Mouse (Mus musculus) layer of hippocampus, postnatal 36 days (tissue): ENCODE measurements around the gene Sec1. TPM values are rescaled to one million over a fixed set of nuclear protein-coding genes. Genes with fewer than 3 reads are reported as not detected.

ENCODE experiments used
- DNase-seq, 2 experiments: peaks; one replicate each; pipeline ENCODE4 v3.0.0; 2022
- total RNA-seq, 2 experiments: library from RNA; stranded (reverse); gene quantifications; 2 replicates each; pipeline ENCODE4 v1.2.3; 2021

The Sec1 gene
- total RNA-seq, 2 experiments from 2014 or later, result 2.0 to 2.7 TPM

- no peak for DNase-seq
These were observed 54.6 kb downstream of the Sec1 start, which contains the start of gene Mamstr for GRCm38 (mm10) chr7:45639561-45640027. TSS of gene Mamstr (plus strand) at chr7:45639977.

GRCm38 (mm10) chr7:45638623-45639401 lies 55.4 kb downstream of the Sec1 start:
- DNase-seq, result peak; percentile 92 to 95

- DNase-seq, result no peak
These were observed 56.5 kb downstream of the Sec1 start for GRCm38 (mm10) chr7:45637710-45638109.

- no peak for DNase-seq
These were observed 58.2 kb downstream of the Sec1 start for GRCm38 (mm10) chr7:45635711-45636688.

GRCm38 (mm10) chr7:45634946-45635681 lies 59.1 kb downstream of the Sec1 start:
- DNase-seq, result no peak

GRCm38 (mm10) chr7:45632499-45632898 lies 61.7 kb downstream of the Sec1 start:
- peak in 1 of 2 experiments; percentile 39 for DNase-seq

GRCm38 (mm10) chr7:45630064-45630907 lies 63.9 kb downstream of the Sec1 start:
- no peak for DNase-seq

GRCm38 (mm10) chr7:45628364-45629294 lies 65.6 kb downstream of the Sec1 start:
- peak; percentile 75 to 80 for DNase-seq

Other genes with a start within 250 kb of the Sec1 start
- 100 to 1,000 TPM; 187 to 197 TPM for gene Ftl1, start 234.5 kb downstream of the Sec1 start, total RNA-seq
- gene Bax, start 227.5 kb downstream of the Sec1 start, total RNA-seq, result 10 to 100 TPM; 73.5 to 80.8 TPM
- not detected for gene Tulp2, start 212.5 kb downstream of the Sec1 start, total RNA-seq
- gene Gm45808, start 207.6 kb downstream of the Sec1 start, total RNA-seq, result 1 to 10 TPM in 1 of 2 experiments, not detected in 1; 2.5 TPM
- 1 to 10 TPM; 3.1 to 3.9 TPM for gene Dhdh, start 205.6 kb downstream of the Sec1 start, total RNA-seq
- gene Nucb1, start 184.0 kb downstream of the Sec1 start, total RNA-seq, result 10 to 100 TPM; 94.0 to 98.0 TPM
- 10 to 100 TPM; 17.4 to 20.0 TPM for gene Ppp1r15a, start 168.1 kb downstream of the Sec1 start, total RNA-seq
- gene Plekha4, start 168.1 kb downstream of the Sec1 start, total RNA-seq, result under 1 TPM; 0.77 to 0.86 TPM
- under 1 TPM in 1 of 2 experiments, not detected in 1; 0.28 TPM for gene Hsd17b14, start 139.5 kb downstream of the Sec1 start, total RNA-seq
- gene Bcat2, start 124.2 kb downstream of the Sec1 start, total RNA-seq, result 10 to 100 TPM; 23.5 to 29.9 TPM
- not detected for gene Fgf21, start 78.9 kb downstream of the Sec1 start, total RNA-seq
- gene Fut1, start 77.1 kb downstream of the Sec1 start, total RNA-seq, result not detected
- not detected for gene Izumo1, start 72.6 kb downstream of the Sec1 start, total RNA-seq
- gene Rasip1, start 66.9 kb downstream of the Sec1 start, total RNA-seq, result 1 to 10 TPM; 6.1 to 6.6 TPM
- gene Mamstr, start 54.4 kb downstream of the Sec1 start, total RNA-seq, result 1 to 10 TPM; 2.3 to 2.8 TPM
- under 1 TPM in 1 of 2 experiments, not detected in 1; 0.18 TPM for gene Fut2, start 28.0 kb downstream of the Sec1 start, total RNA-seq
- 1 to 10 TPM; 5.5 to 6.0 TPM for gene Ntn5, start 10.4 kb downstream of the Sec1 start, total RNA-seq
- 100 to 1,000 TPM; 191 to 217 TPM for gene Car11, start 5.4 kb upstream of the Sec1 start, total RNA-seq
- gene Dbp, start 10.7 kb upstream of the Sec1 start, total RNA-seq, result 10 to 100 TPM; 49.8 to 51.5 TPM
- gene Rpl18, start 21.1 kb upstream of the Sec1 start, total RNA-seq, result 100 to 1,000 TPM; 372 to 375 TPM
- gene Sphk2, start 23.6 kb upstream of the Sec1 start, total RNA-seq, result 10 to 100 TPM; 36.6 to 37.2 TPM
- under 1 TPM; 0.12 to 0.13 TPM for gene Fam83e, start 26.8 kb upstream of the Sec1 start, total RNA-seq
- not detected for gene Spaca4, start 31.4 kb upstream of the Sec1 start, total RNA-seq
- 100 to 1,000 TPM; 285 to 298 TPM for gene Lmtk3, start 89.3 kb upstream of the Sec1 start, total RNA-seq
- gene Sult2b1, start 90.3 kb upstream of the Sec1 start, total RNA-seq, result 1 to 10 TPM; 6.3 to 7.0 TPM
- 100 to 1,000 TPM; 138 to 150 TPM for gene Cyth2, start 120.2 kb upstream of the Sec1 start, total RNA-seq
- 1 to 10 TPM; 1.6 to 2.4 TPM for gene Kcnj14, start 130.4 kb upstream of the Sec1 start, total RNA-seq
- gene Grwd1, start 136.5 kb upstream of the Sec1 start, total RNA-seq, result 10 to 100 TPM; 19.9 to 22.6 TPM
- 10 to 100 TPM; 72.4 to 74.2 TPM for gene Kdelr1, start 178.4 kb upstream of the Sec1 start, total RNA-seq
- 10 to 100 TPM; 10.9 to 11.4 TPM for gene Grin2d, start 184.0 kb upstream of the Sec1 start, total RNA-seq
- gene Syngr4, start 202.3 kb upstream of the Sec1 start, total RNA-seq, result not detected
- 10 to 100 TPM; 20.8 to 25.9 TPM for gene Tmem143, start 202.5 kb upstream of the Sec1 start, total RNA-seq
- 1 to 10 TPM; 1.9 to 4.4 TPM for gene Emp3, start 227.0 kb upstream of the Sec1 start, total RNA-seq
- gene Ccdc114, start 229.7 kb upstream of the Sec1 start, total RNA-seq, result 1 to 10 TPM; 3.0 TPM